Mouse (Mus musculus) neural tube, embryonic 11.5 days (tissue): ENCODE results near the gene Trpm7. TPM values are rescaled to one million over a fixed set of nuclear protein-coding genes. Genes with fewer than 3 reads are reported as not detected.

Experiments
- ATAC-seq: fragments of 200-750 bp; cut with Nextera tagmentation; 2 replicates; pipeline ENCODE4 v1.8.0; 2017; ENCODE audit warnings: moderate number of reproducible peaks, mild to moderate bottlenecking, moderate TSS enrichment, moderate library complexity; ENCODE audit not compliant: insufficient read depth, low FRiP score, low TSS enrichment
- DNase-seq: peaks from one replicate; pipeline ENCODE4 v3.0.0-alpha.2; 2015; ENCODE audit warnings: low spot score
- H3K27ac ChIP-seq: fragments of 300-500 bp; sonication (generic); 2 replicates; pipeline ENCODE4 v1.5.1; 2014; ENCODE audit warnings: low read depth, mild to moderate bottlenecking, low read length
- H3K27me3 ChIP-seq: fragments of 300-500 bp; sonication (generic); 2 replicates; pipeline ENCODE4 v1.6.1; 2014; ENCODE audit warnings: mild to moderate bottlenecking, low read length, mixed read lengths; ENCODE audit not compliant: control insufficient read depth, insufficient read depth
- H3K36me3 ChIP-seq: fragments of 300-500 bp; sonication (generic); 2 replicates; pipeline ENCODE4 v1.6.1; 2014; ENCODE audit warnings: mild to moderate bottlenecking, low read length, moderate library complexity, mixed read lengths; ENCODE audit not compliant: control insufficient read depth, insufficient read depth
- H3K4me1 ChIP-seq: fragments of 300-500 bp; sonication (generic); 2 replicates; pipeline ENCODE4 v1.6.1; 2014; ENCODE audit warnings: low read length, mixed read lengths; ENCODE audit not compliant: control insufficient read depth, insufficient read depth
- H3K4me2 ChIP-seq: fragments of 300-500 bp; sonication (generic); 2 replicates; pipeline ENCODE4 v1.6.1; 2014; ENCODE audit warnings: low read depth, mild to moderate bottlenecking, moderate library complexity
- H3K4me3 ChIP-seq: fragments of 300-500 bp; sonication (generic); 2 replicates; pipeline ENCODE4 v1.5.1; 2014; ENCODE audit warnings: low read depth, low read length
- H3K9ac ChIP-seq: fragments of 300-500 bp; sonication (generic); 2 replicates; pipeline ENCODE4 v1.6.1; 2014; ENCODE audit warnings: mild to moderate bottlenecking, low read length
- H3K9me3 ChIP-seq: fragments of 300-500 bp; sonication (generic); 2 replicates; pipeline ENCODE4 v1.6.1; 2016; ENCODE audit warnings: low read length; ENCODE audit not compliant: control insufficient read depth
- WGBS: fragments of 180-500 bp; shearing (Covaris S2); extraction: QIAGEN DNeasy Blood & Tissue Kit; methylation state at CpG from one replicate; pipeline ENCODE4 v1.1.7; 2014; 5-methylcytosine and 5-hydroxymethylcytosine counted together
- polyA plus RNA-seq: library from polyadenylated mRNA; unstranded; fragments of >200 nt; fragmentation: Nextera tagmentation; extraction: Ambion mirVana; gene quantifications from 2 replicates; pipeline ENCODE4 v1.2.1, GENCODE M21; 2014

The Trpm7 gene
- polyA plus RNA-seq, 1 experiment from 2014 or later: 36.4 TPM

GRCm38 (mm10) chr2:126795708-126796107 is 80.3 kb downstream of the Trpm7 start:
- no peak overlapping the region for H3K4me2 ChIP-seq
- no peak overlapping the region for H3K9ac ChIP-seq
- no peaks in the 10 kb centered on the region for H3K27me3 ChIP-seq
- no peak overlapping the region for H3K27ac ChIP-seq
- no peaks in the 10 kb centered on the region for H3K4me1 ChIP-seq
- DNase-seq: no peak
- no peak overlapping the region for H3K4me3 ChIP-seq
- no peak for ATAC-seq
- H3K9me3 ChIP-seq: no peaks in the 10 kb centered on the region
- peaks cover 7% of the 10 kb centered on the region; the same call in 1 of the 2 replicates for H3K36me3 ChIP-seq
- whole genome bisulfite sequencing: 90% methylated on average over 3 of the region's 3 CpGs

GRCm38 (mm10) chr2:126792611-126793010 is 83.4 kb downstream of the Trpm7 start:
- Histone ChIP-seq H3K36me3 (peaks cover 7% of the 10 kb centered on the region; the same call in 1 of the 2 replicates), H3K9ac (no peak overlapping the region), H3K4me3 (no peak overlapping the region), H3K9me3 (no peaks in the 10 kb centered on the region), H3K4me2 (no peak overlapping the region), H3K4me1 (no peaks in the 10 kb centered on the region), H3K27me3 (no peaks in the 10 kb centered on the region), H3K27ac (no peak overlapping the region)
- DNase-seq (no peak), ATAC-seq (no peak)
- 83% methylated on average over 5 of the region's 5 CpGs for WGBS

- 61% methylated on average over 9 of the region's 9 CpGs for WGBS
- Histone ChIP-seq H3K36me3 (peaks cover 5% of the 10 kb centered on the region; the same call in 1 of the 2 replicates), H3K4me2 (no peak overlapping the region), H3K27me3 (no peaks in the 10 kb centered on the region), H3K9me3 (no peaks in the 10 kb centered on the region), H3K9ac (no peak overlapping the region), H3K27ac (no peak overlapping the region), H3K4me3 (no peak overlapping the region), H3K4me1 (no peaks in the 10 kb centered on the region)
- DNase-seq: no peak
- ATAC-seq: no peak
Observed at GRCm38 (mm10) chr2:126787721-126788342, 88.2 kb downstream of the Trpm7 start.

- Histone ChIP-seq H3K27ac (no peak within 1 kb of the TSS), H3K4me2 (no peak within 1 kb of the TSS), H3K9ac (no peak within 1 kb of the TSS), H3K4me3 (no peak within 1 kb of the TSS), H3K36me3 (no peaks in the 10 kb centered on the region), H3K9me3 (no peaks in the 10 kb centered on the region), H3K4me1 (no peaks in the 10 kb centered on the region), H3K27me3 (no peaks in the 10 kb centered on the region)
- no peak for DNase-seq
- no peak for ATAC-seq
- 65% methylated on average over 4 of the region's 4 CpGs for WGBS
Observed at GRCm38 (mm10) chr2:126783370-126783769, 92.7 kb downstream of the Trpm7 start, which contains the start of gene Usp50. Usp50 (minus strand) TSS chr2:126783470.

GRCm38 (mm10) chr2:126782433-126782832 is 93.6 kb downstream of the Trpm7 start:
- DNase-seq (no peak), ATAC-seq (no peak)
- Histone ChIP-seq H3K4me2 (no peak overlapping the region), H3K4me3 (no peak overlapping the region), H3K9ac (no peak overlapping the region), H3K9me3 (no peaks in the 10 kb centered on the region), H3K36me3 (no peaks in the 10 kb centered on the region), H3K27ac (no peak overlapping the region), H3K4me1 (no peaks in the 10 kb centered on the region), H3K27me3 (no peaks in the 10 kb centered on the region)
- WGBS: 79% methylated on average over 3 of the region's 3 CpGs

- Histone ChIP-seq H3K4me2 (no peak overlapping the region), H3K36me3 (no peaks in the 10 kb centered on the region), H3K9me3 (no peaks in the 10 kb centered on the region), H3K4me3 (no peak overlapping the region), H3K27me3 (no peaks in the 10 kb centered on the region), H3K4me1 (no peaks in the 10 kb centered on the region), H3K9ac (no peak overlapping the region), H3K27ac (no peak overlapping the region)
- DNase-seq: no peak
- WGBS: 86% methylated on average over 1 of the region's 1 CpGs
- ATAC-seq: no peak
Observed at GRCm38 (mm10) chr2:126781478-126781877, 94.6 kb downstream of the Trpm7 start.

- Histone ChIP-seq H3K9me3 (no peaks in the 10 kb centered on the region), H3K36me3 (no peaks in the 10 kb centered on the region), H3K4me1 (no peaks in the 10 kb centered on the region), H3K4me3 (no peak overlapping the region), H3K27ac (no peak overlapping the region), H3K4me2 (no peak overlapping the region), H3K9ac (no peak overlapping the region), H3K27me3 (no peaks in the 10 kb centered on the region)
- ATAC-seq (no peak), DNase-seq (no peak)
- 92% methylated on average over 10 of the region's 10 CpGs for WGBS
Observed at GRCm38 (mm10) chr2:126780286-126780685, 95.7 kb downstream of the Trpm7 start.

GRCm38 (mm10) chr2:126778806-126779205 is 97.2 kb downstream of the Trpm7 start:
- Histone ChIP-seq H3K9ac (no peak overlapping the region), H3K4me1 (no peaks in the 10 kb centered on the region), H3K4me2 (no peak overlapping the region), H3K27ac (no peak overlapping the region), H3K9me3 (no peaks in the 10 kb centered on the region), H3K27me3 (no peaks in the 10 kb centered on the region), H3K36me3 (no peaks in the 10 kb centered on the region), H3K4me3 (no peak overlapping the region)
- no peak for ATAC-seq
- DNase-seq: no peak
- 87% methylated on average over 4 of the region's 4 CpGs for WGBS

- no peaks in the 10 kb centered on the region for H3K9me3 ChIP-seq
- WGBS: 61% methylated on average over 1 of the region's 1 CpGs
- no peaks in the 10 kb centered on the region for H3K27me3 ChIP-seq
- H3K27ac ChIP-seq: no peak overlapping the region
- H3K36me3 ChIP-seq: no peaks in the 10 kb centered on the region
- H3K4me2 ChIP-seq: no peak overlapping the region
- H3K4me3 ChIP-seq: no peak overlapping the region
- H3K4me1 ChIP-seq: no peaks in the 10 kb centered on the region
- ATAC-seq: no peak
- DNase-seq: no peak
- no peak overlapping the region for H3K9ac ChIP-seq
Observed at GRCm38 (mm10) chr2:126776416-126776815, 99.6 kb downstream of the Trpm7 start.
